Mouse (Mus musculus) neural tube, embryonic 14.5 days (tissue): ENCODE measurements at regions not wholly inside any gene's neighbourhood (a gene's known extent, or its start where the extent isn't known, plus 50 kb on each side); places are given as distances from the start of the nearest gene placed in this dataset.
A peak's percentile ranks its signal among the peaks of the same experiment; 100 is the strongest.

Experiments
- ATAC-seq: fragments of 200-750 bp; cut with Nextera tagmentation; 2 replicates; pipeline ENCODE4 v1.8.0; 2017; ENCODE audit warnings: low read depth, mild to moderate bottlenecking, moderate TSS enrichment, moderate library complexity
- H3K27ac ChIP-seq: fragments of 300-500 bp; sonication (generic); 2 replicates; pipeline ENCODE4 v1.5.1; 2014; ENCODE audit warnings: low read depth, mild to moderate bottlenecking, control low read depth, low read length, moderate library complexity, mixed read lengths
- H3K27me3 ChIP-seq: fragments of 300-500 bp; sonication (generic); 2 replicates; pipeline ENCODE4 v1.6.1; 2014; ENCODE audit warnings: low read length; ENCODE audit not compliant: control insufficient read depth, insufficient read depth
- H3K36me3 ChIP-seq: fragments of 300-500 bp; sonication (generic); 2 replicates; pipeline ENCODE4 v1.6.1; 2014; ENCODE audit warnings: low read length, mixed read lengths; ENCODE audit not compliant: control insufficient read depth, insufficient read depth
- H3K4me1 ChIP-seq: fragments of 300-500 bp; sonication (generic); 2 replicates; pipeline ENCODE4 v1.6.1; 2014; ENCODE audit warnings: low read length; ENCODE audit not compliant: control insufficient read depth, insufficient read depth
- H3K4me2 ChIP-seq: fragments of 300-500 bp; sonication (generic); 2 replicates; pipeline ENCODE4 v1.6.1; 2014; ENCODE audit warnings: mild to moderate bottlenecking, low read depth, low read length, control low read depth
- H3K4me3 ChIP-seq: fragments of 300-500 bp; sonication (generic); 2 replicates; pipeline ENCODE4 v1.5.1; 2014; ENCODE audit warnings: low read depth, low read length, control low read depth, mixed read lengths
- H3K9ac ChIP-seq: fragments of 300-500 bp; sonication (generic); replicated peaks from 2 replicates; pipeline ENCODE4 v1.6.1; 2014; ENCODE audit warnings: low read depth, mild to moderate bottlenecking, control low read depth, low read length, mixed read lengths
- H3K9me3 ChIP-seq: fragments of 300-500 bp; sonication (generic); 2 replicates; pipeline ENCODE4 v1.6.1; 2016; ENCODE audit warnings: low read length; ENCODE audit not compliant: control insufficient read depth
- WGBS: fragments of 180-500 bp; shearing (Covaris S2); extraction: QIAGEN DNeasy Blood & Tissue Kit; methylation state at CpG from one replicate; pipeline ENCODE4 v1.1.7; 2014; 5-methylcytosine and 5-hydroxymethylcytosine counted together

DNA sequence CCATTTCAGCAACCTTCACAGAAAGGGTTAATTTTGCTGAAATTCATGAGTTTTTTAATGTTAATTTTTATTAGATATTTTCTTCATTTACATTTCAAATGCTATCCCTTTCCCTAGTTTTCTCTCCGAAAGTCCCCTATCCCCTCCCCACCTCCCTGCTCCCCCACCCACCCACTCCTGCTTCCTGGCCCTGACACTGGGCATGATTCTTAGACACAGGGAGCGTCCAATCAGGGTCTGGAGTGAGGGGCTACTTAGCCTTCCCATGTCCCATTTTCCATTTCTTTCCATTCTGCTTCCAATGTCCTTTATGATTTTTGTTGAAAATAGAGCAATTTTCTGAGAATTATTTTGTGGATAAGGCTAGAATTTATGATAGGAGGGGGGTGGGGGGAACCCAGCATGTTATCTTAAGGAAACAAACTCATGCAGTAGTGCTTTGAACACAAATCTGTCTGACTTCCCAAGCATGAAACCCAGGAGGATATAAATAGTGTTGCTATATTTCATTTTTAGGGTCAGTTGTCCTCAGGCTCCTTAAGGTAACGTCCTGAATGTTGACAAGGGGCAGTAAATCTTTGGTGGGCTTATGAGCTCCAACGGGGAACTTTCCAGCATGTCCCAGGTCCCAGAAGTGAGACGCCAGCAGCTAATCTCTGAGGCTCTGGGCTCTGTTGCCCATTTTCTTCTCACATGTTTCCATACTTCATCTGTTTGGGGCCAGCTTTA lies 254.0 kb downstream of the 4930544G11Rik start:
- H3K4me2 ChIP-seq: no peak overlapping the region
- 56% methylated on average over 5 of the region's 5 CpGs for WGBS
- no peaks in the 10 kb centered on the region for H3K9me3 ChIP-seq
- no peaks in the 10 kb centered on the region for H3K27me3 ChIP-seq
- no peaks in the 10 kb centered on the region for H3K4me1 ChIP-seq
- no peak overlapping the region for H3K27ac ChIP-seq
- no peak overlapping the region for H3K4me3 ChIP-seq
- H3K9ac ChIP-seq: no peak overlapping the region
- ATAC-seq: no peak; the same call in 1 of the 2 replicates
- no peaks in the 10 kb centered on the region for H3K36me3 ChIP-seq

GRCm38 (mm10) chr6:66217543-66217942 lies 265.1 kb downstream of the 4930544G11Rik start:
- Histone ChIP-seq H3K4me3 (no peak overlapping the region), H3K27me3 (no peaks in the 10 kb centered on the region), H3K9me3 (no peaks in the 10 kb centered on the region), H3K4me2 (no peak overlapping the region), H3K36me3 (no peaks in the 10 kb centered on the region), H3K9ac (no peak overlapping the region), H3K27ac (no peak overlapping the region), H3K4me1 (no peaks in the 10 kb centered on the region)
- WGBS: 26% methylated on average over 2 of the region's 2 CpGs
- peak; percentile 28; the same call in 1 of the 2 replicates for ATAC-seq

GRCm38 (mm10) chr6:66224164-66224903 lies 271.9 kb downstream of the 4930544G11Rik start:
- Histone ChIP-seq H3K9ac (no peak overlapping the region), H3K9me3 (no peaks in the 10 kb centered on the region), H3K36me3 (no peaks in the 10 kb centered on the region), H3K4me3 (no peak overlapping the region), H3K4me2 (no peak overlapping the region), H3K27me3 (no peaks in the 10 kb centered on the region), H3K27ac (0 out of 2 replicates have a peak overlapping the region, but pooled peaks have one; percentile 7), H3K4me1 (no peaks in the 10 kb centered on the region)
- WGBS: 51% methylated on average over 4 of the region's 4 CpGs
- peak; percentile 87 for ATAC-seq

- Histone ChIP-seq H3K27ac (no peak overlapping the region), H3K27me3 (no peaks in the 10 kb centered on the region), H3K9me3 (no peaks in the 10 kb centered on the region), H3K36me3 (no peaks in the 10 kb centered on the region), H3K9ac (no peak overlapping the region), H3K4me3 (no peak overlapping the region), H3K4me1 (no peaks in the 10 kb centered on the region), H3K4me2 (no peak overlapping the region)
- WGBS: 87% methylated on average over 2 of the region's 2 CpGs
- no peak for ATAC-seq
Measured at GRCm38 (mm10) chr6:66236368-66236767, 284.0 kb downstream of the 4930544G11Rik start.

DNA sequence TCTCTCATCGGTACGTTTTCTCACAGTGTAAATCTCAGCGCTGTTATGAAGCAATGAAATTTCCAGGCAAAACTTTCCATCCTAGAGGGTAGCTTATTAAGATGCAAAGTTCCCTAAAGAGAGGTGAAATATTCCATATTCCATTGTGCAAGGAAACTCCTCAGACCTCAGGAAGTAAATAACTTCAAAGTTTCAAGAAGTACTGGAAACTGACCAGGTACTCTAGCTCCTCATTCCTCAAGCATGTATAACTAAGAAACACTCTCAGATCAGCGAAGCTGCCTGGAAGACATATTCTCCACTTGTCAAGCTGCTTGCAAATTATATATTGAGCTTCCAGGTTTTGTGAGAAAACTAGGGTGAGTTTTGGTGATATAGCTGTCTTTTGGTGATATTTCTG lies 279.8 kb upstream of the Mad2l1 start:
- Histone ChIP-seq H3K4me2 (no peak overlapping the region), H3K27me3 (no peaks in the 10 kb centered on the region), H3K27ac (no peak overlapping the region), H3K9me3 (no peaks in the 10 kb centered on the region; the same call in 1 of the 2 replicates), H3K4me3 (no peak overlapping the region), H3K36me3 (no peaks in the 10 kb centered on the region), H3K4me1 (no peaks in the 10 kb centered on the region), H3K9ac (no peak overlapping the region)
- WGBS: 90% methylated on average over 4 of the region's 4 CpGs
- ATAC-seq: no peak

DNA sequence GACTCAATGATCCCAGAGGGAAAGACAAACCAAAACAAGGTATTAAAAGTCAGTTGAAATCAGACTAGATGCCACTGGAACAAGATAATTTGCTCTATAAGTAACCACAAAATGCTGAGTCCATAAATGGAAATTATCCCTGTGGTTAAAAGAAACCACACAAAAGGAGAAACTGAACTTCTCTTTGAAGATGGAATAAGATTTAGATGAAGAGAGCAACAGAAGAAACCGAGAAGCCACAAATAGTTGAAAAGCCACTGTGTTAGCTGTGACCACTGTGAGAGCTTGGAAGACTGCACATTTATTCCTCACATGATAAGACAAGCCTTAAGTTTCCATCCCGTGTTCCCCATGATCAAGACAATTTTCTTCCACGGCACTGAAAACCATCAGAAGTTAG lies 271.8 kb upstream of the Mad2l1 start:
- no peak for ATAC-seq
- H3K4me1 ChIP-seq: no peaks in the 10 kb centered on the region
- no peaks in the 10 kb centered on the region for H3K9me3 ChIP-seq
- H3K4me2 ChIP-seq: no peak overlapping the region
- 71% methylated on average over 3 of the region's 3 CpGs for WGBS
- no peaks in the 10 kb centered on the region for H3K36me3 ChIP-seq
- no peaks in the 10 kb centered on the region for H3K27me3 ChIP-seq
- H3K4me3 ChIP-seq: no peak overlapping the region
- no peak overlapping the region for H3K9ac ChIP-seq
- H3K27ac ChIP-seq: no peak overlapping the region

GRCm38 (mm10) chr6:66263918-66264317 lies 271.3 kb upstream of the Mad2l1 start:
- no peak for ATAC-seq
- Histone ChIP-seq H3K27ac (no peak overlapping the region), H3K27me3 (no peaks in the 10 kb centered on the region), H3K36me3 (no peaks in the 10 kb centered on the region), H3K9ac (no peak overlapping the region), H3K4me2 (no peak overlapping the region), H3K9me3 (no peaks in the 10 kb centered on the region), H3K4me3 (no peak overlapping the region), H3K4me1 (no peaks in the 10 kb centered on the region)
- WGBS: 86% methylated on average over 1 of the region's 1 CpGs

DNA sequence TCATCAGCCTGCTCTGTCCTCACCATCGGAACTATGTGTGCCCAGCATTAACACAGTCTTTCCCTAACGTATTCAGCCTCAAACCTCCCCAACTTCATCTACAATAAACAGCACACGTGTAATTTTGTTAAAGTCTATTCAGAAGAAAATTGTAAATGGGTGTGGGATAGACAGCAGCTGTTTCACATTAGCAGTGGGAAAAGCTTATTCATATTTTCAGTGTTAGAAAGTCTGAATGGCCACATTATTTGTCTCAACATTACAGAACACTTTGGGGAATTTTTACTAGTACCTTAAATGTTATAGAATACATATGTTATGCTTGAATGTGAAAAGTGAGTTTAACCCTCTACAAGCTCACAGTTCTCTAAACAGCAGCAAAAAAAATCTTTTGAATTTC lies 266.8 kb upstream of the Mad2l1 start:
- no peak for ATAC-seq
- Histone ChIP-seq H3K4me3 (no peak overlapping the region), H3K4me2 (no peak overlapping the region), H3K27me3 (no peaks in the 10 kb centered on the region), H3K27ac (no peak overlapping the region), H3K4me1 (no peaks in the 10 kb centered on the region), H3K36me3 (no peaks in the 10 kb centered on the region), H3K9ac (no peak overlapping the region), H3K9me3 (no peaks in the 10 kb centered on the region)
- 65% methylated on average over 3 of the region's 3 CpGs for WGBS

- Histone ChIP-seq H3K4me1 (no peaks in the 10 kb centered on the region), H3K9ac (no peak overlapping the region), H3K9me3 (no peaks in the 10 kb centered on the region), H3K27ac (no peak overlapping the region), H3K4me2 (no peak overlapping the region), H3K36me3 (no peaks in the 10 kb centered on the region), H3K4me3 (no peak overlapping the region), H3K27me3 (no peaks in the 10 kb centered on the region)
- no peak for ATAC-seq
- WGBS: 92% methylated on average over 6 of the region's 6 CpGs
Measured at GRCm38 (mm10) chr6:66271414-66272206, 263.6 kb upstream of the Mad2l1 start.
